Mouse (Mus musculus) spleen, adult 12 weeks (tissue): ENCODE measurements around the gene Ccdc18.
A peak's percentile ranks its signal among the peaks of the same experiment; 100 is the strongest.
"Not testable (repeated sequence)": the region's sequence is repeated elsewhere in the genome, so short reads cannot be mapped to it uniquely, and the experiment has no call there.

ENCODE experiments used
- DNase-seq: peaks from one replicate; pipeline ENCODE4 v3.0.0; 2022; ENCODE audit warnings: low spot score

The Ccdc18 gene

DNA sequence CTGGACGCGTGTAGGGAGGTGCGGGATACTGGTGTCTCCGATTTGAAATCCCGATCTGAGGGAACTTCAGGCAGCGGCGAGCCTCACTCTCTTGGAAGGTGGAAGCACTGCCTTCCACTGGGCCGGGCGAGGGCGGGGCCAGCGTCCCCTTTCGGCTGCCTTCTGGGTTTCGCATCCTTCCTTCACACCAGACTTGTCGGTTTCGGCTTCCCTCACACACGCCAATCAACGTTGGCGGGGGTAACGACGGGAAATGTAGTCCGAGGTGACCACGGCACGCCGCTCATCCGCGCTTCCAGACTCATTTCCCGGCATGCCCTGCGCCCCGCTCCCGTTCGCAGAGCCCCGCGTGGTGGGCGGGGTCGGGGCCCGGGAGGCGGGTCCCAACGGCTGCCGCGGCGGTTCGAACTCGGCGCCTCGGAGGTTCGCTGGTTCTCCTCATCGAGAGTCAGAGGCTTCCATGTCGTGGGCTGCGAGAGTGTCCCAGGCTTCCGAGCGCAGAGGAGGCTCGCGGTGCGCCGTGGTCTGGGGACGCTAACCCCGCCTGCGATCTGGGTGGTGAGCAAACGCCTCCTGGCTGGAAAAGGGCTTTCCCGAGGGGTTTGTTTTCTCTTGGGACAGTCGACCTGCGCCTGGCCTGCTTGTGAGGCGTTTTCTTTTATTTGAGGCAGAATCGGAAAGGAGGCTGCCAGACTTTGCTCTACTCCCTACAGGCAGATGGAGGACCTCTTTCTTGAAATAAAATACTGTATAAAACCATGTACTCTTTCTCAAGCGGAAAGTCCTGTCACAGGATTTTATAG lies at the start of gene Ccdc18, which contains the start of gene Tmed5:
Gene Ccdc18, plus strand, starts transcription at position 435 of the 803 bp plus-strand sequence.
Gene Tmed5, minus strand, starts transcription at position 180 of the 803 bp plus-strand sequence.
- peak; percentile 98 for DNase-seq

DNA sequence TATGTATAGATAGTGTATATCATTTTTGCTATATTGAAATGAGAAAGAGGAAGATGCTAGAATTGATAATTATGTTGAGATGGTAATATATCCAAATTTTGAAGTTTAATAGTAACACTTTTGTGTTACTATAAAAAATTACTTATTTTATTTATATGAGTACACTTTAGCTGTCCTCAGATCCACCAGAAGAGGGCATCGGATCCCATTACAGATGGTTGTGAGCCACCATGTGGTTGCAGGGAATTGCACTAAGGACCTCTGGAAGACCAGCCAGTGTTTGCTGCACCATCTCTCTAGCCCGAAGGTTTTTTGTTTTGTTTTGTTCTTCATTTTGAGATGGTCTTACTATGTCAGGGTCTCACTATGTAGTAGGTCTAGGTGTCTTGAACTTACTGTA lies 47.2 kb upstream of the Ccdc18 start:
- DNase-seq = no peak

DNA sequence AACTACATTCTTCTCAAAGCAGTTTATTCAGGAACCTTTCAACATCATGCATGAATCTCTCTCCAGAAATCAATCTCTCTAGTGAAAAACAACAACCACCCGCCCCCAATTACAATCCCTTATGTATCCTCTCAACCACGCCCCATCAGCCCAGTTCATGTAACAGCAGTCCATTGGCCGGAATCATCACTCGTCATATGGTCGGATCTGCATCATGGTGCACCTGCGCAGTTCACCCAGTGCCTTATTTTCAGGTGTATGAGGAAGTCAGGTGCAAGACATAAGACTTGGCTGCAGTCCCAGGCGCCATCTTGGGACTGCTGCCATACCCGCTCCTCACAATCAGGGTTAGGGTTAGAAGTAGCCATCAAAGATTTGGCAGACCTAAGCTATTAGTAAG lies 39.9 kb upstream of the Ccdc18 start:
- DNase-seq = not testable (repeated sequence)

DNA sequence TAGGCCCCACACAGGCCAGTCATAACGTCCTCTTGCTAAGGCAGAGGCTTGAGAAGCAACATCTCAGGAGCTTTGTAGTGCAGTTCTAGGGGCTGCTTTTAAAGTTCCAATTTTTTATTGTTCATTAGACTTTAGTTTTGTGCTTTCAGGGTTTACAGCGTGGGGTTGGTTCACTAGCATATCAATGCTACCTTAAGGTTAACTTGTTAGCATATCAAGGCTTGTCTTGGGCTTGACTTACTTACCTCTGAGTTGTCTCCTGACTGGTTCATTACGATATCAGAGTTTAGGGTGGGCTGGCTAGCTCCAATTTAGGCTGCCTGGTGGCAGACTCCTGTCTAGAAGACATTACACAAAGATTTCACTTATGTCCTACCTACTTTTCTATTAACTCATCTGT lies 35.0 kb upstream of the Ccdc18 start:
- DNase-seq = no peak

DNA sequence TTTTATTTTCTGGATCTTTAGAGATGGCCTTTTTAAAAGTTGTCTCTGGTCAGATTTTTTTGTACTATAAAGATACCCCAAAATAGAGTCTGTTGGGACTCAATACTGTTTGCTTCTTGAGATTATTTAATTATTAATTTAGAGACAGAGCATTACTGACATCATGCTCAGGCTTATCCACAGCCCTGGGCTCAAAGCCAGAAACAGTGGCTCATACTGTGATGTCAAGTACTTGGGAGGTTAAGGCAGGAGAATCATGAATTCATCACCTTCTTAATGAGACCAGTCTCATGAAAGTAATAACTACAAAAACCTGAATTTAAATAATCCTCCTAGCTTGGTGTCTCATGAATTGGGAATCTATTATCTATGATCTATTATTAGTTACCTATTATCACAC lies 32.5 kb upstream of the Ccdc18 start:
- DNase-seq = no peak

DNA sequence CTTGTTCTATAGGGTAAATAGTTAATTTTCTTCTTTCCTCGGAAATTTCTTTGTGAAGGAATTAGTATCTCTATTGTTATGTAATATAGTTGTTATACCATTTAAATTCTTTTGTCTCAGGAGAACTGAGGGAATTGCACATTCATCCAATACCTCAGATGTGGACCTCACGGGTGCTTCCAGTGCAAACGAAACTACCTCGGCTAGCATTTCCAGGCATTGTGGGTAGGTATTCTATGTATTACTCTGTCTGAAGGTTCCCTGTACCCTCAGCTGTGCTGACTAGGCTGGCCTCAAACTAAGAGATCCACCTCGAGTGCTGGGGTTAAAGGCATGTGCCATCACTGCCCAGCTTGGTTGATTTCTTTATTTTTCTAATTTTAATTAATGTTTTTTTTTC lies 28.4 kb upstream of the Ccdc18 start:
- no peak for DNase-seq

DNA sequence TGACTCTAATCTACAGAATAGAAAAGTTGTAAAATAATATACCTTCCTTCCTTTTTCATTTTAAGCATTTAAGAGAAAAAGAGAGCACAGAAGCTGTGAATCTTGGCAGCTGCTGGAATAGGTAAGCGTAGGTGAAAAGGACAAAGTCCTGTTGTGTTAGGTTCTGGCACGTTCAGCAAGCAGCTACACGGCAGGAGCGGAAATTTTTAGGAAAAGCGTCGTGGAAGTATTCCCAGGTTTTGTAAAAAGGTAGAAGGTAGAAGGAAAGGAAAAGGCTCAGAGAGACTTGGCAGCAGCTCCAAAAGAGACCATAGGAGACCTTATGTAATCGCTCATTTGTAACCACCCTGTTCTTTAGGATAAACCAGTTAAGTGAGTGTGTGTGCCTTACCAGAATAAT lies 23.3 kb upstream of the Ccdc18 start:
- DNase-seq = no peak

DNA sequence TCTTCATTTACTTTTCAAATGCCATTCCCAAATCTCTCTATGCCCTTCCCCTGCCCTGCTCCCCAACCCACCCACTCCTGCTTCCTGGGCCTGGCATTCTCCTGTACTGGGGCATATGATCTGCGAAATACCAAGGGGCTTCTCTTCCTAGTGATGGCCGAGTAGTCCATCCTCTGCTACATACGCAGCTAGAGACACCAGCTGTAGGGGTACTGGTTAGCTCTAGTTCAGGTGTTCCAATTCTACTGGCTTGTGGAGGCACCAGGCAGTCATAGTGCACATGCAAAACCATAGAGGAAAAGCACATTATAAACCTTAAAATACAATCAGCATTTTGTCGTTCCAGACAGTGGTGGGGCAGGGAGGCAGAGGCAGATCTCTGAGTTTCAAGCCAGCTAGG lies 15.0 kb upstream of the Ccdc18 start:
- no peak for DNase-seq

DNA sequence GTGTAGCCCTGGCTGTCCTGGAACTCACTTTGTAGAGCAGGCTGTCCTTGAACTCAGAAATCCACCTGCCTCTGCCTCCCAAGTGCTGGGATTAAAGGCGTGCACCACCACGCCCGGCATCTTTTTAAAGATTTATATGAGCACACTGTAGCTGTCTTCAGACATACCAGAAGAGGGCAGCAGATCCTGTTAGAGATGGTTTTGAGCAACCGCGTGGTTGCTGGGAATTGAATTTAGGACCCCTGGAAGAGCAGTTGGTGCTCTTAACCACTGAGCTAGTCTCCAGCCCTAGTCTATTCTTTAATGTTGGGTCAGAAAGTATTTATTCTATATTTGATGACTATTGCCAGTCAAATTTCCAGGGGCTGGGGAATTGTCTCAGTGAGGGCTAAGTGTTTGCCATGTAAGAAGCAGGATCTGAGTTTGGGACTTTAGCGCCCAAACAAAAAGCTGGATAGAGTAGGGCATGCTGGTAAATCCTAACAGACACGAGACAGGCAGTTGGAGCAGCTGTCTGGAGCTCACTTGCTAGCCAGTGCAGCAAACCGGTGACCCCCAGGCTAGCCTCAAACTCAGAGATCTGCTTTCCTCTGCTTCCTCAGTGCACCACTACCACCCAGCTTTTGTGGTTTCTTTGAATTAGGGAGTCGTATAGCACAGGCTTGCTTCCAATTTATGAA lies 12.3 kb upstream of the Ccdc18 start:
- no peak for DNase-seq

DNA sequence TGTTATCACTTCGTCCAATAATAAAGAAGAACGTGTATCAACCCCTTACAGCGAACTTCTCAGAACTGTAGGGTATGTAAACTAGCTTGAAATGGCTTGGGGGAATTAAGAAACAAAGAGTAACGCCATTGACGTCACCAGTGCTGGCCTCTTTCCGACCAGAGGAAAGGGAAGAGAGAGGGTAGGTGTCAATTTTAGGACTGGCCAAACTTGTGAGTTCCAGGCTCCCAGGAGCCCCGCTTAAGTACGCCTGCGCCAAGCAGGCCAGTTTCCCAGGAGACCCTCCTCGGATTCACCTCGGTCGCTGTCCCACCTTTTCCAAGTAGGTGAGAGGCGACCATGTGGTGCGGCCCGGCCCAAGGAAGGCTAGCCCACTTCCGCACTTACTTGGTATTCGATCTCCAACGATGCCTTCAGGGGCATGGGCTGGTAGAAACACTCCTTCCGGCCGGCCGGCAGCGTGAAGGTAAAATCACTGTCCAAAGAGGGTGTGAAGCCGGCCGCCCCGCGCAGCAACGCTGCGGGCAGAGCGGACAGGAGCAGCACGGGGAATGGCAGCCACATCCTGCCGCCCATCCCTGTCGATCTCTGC lies 730 bp upstream of the Ccdc18 start:
- DNase-seq = no peak

DNA sequence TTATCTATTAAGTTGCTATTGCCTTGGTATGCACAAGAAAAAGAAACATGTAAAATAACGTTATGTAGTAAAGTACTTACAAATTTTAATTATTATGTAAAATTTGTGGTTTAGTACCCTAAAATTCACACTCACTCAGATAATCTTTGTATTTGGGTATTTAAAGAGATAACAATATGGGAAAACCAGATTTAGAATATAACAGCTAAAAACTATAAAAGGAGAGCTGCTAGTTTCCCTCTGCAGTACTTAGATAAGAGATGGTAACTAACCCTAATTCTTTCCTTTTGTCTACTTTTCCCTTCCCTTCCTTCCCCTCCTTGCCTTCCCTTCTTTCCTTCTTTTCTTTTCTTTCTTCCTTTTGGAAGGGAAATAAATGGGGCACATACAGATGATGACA lies 19.9 kb downstream of the Ccdc18 start:
- no peak for DNase-seq

DNA sequence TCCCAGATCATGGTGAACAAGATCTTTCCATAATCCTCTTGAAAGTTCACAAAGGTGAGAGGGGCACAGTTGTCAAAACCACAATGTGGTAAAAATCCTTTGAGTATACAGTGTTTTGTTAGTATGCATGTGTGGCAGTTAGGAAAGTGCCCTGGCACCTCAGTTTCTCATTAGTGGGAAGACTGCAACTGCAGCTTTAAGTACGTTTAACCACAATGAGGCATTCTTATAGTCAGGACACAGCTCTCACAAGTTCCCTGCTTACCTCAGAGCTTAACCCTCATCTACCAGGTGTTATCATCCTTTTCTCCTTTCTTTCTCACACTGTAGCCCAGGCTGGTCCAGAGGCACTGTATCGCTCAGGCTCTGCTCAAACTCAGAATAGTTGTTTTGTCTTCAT lies 28.1 kb downstream of the Ccdc18 start:
- no peak for DNase-seq

DNA sequence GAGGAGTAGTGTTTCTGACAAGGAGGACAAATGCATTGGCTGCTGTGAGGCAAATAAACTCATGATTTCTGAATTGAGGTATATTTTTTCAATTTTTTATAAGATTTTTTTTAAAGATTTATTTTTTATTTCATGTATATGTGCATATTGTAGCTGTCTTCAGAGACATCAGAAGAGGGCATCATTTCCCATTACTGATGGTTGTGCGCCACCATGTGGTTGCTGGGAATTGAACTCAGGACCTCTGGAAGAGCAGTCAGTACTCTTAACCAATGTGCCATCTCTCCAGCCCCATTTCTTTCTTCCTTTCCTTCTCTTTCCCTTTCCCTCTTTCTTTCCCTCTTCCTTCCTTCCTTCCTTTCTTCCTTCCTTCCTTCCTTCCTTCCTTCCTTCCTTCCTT lies 31.0 kb downstream of the Ccdc18 start:
- DNase-seq = peak; percentile 22

DNA sequence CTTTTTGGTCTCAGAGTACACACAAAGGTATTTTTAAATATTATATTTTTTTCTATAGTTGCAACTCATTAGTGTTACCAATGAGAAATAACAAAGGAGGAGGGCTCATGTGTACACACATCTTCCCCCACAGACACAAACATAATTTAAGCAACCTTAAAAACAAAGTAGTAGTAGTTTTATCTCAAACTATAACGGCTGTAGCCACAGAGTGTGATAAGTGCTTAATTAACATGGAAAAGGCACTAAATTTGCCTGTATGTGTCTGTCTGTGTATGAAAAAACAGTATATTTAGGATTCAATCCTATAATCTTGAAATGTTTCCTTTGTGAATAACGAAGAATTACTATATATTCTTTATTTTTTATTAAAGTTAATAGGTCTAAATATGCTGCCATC lies 51.4 kb downstream of the Ccdc18 start:
- DNase-seq = no peak

DNA sequence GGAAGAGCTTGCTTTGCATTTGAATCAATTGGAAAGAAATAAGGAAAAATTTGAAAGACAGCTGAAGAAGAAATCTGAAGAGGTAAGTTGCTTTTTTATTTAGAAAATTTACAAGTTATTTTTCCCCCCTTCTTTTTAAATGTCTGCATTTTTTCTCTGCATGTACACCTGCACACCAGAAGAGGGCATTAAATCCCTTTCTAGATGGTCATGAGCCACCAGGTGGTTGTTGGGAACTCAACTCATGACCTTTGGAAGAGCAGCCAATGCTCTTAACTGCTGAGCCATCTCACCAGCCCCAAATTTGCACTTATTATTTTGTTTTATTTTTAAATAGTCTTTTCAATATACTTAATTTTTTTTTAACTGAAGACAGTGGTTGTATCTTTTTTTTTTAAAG lies 56.3 kb downstream of the Ccdc18 start:
- DNase-seq = no peak

DNA sequence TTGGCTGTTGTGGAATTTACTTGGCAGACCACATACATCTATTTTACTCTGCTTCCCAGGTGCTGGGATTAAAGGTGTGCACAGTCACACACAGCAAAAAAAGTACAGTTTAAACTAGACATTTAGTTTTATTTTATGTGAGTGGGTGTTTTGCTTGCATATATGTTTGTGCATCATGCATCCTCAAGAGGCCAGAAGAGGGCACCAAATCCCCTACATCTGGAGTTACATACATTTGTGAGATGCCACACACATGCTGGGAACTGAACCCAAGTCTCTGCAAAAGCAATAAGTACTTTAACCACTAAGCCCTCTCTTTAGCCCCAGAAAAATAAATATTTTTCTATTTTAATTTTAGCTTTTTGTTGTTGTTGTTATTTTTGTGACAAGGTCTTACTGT lies 73.3 kb downstream of the Ccdc18 start:
- DNase-seq = no peak

DNA sequence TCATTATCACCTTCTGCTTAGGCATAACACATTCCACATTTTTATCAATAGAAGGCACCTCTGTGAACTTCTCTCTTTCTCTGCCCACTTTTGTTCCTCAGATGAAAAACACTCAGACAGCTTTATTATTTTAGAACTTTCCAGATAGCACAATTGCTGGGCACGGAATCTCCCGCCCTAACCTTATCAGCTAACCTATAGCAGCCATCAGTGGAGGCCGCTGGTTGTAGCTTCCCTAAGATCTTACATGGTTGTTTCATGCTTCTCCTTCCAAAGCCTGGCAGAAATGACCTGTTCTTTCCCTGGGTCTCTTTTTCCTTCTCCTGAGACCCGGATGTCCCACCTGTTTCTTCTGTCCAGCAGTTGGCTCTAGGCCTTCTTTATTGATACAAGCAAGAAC lies 78.8 kb downstream of the Ccdc18 start:
- no peak for DNase-seq

DNA sequence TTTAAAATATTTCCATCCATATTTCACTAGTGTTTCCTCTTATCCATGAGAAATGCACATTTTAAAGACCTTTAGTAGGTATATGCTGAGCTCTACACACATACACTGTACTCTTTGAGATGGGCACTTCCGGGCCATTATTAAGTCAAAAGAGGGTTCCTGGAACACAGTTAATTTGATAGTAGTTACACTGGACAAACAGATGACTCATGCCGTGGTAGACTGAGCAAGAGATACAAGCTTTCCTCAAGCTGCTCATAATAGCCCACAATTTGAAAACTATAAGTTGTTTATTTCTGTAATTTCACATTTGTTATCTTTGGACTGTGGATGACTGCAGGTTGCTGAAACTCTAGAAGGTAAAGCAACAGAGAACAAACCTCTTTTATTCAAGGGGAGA lies 82.3 kb downstream of the Ccdc18 start:
- DNase-seq = no peak

DNA sequence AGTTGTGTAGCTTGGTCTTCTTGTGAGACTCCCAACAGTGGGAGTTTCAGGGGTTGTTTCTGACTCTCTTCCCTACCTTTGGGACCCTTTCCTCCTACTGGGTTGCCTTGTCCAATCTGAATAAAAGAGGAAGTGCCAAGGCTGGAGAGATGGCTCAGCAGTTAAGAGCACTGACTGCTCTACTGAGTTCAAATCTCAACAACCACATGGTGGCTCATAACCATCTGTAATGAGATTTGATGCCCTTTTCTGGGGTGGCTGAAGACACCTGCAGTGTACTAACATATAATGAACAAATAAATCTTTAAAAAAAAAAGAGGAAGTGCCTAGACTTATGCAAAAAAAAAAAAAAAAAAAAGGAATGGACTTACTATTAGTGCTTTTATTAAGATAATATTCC lies 91.4 kb downstream of the Ccdc18 start:
- no peak for DNase-seq

DNA sequence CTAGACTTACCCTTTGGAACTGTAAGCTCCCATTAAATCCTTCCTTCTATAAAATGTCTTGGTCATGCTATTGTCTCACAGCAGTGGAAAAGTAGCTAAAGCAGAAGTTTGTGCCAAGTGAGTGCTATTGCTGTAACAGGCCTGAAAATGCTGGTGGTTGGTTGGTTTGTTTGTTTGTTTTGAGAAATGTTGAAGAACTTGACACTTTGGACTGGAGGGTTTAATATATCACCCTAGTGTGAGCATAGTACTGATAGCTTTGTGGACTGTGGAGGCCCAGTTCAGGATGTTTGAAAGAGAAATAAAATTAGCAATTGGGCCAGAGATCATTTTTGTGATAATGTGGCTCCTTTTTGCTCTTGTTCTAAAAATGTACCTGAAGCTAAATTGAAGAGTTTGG lies 93.5 kb downstream of the Ccdc18 start:
- DNase-seq = no peak

DNA sequence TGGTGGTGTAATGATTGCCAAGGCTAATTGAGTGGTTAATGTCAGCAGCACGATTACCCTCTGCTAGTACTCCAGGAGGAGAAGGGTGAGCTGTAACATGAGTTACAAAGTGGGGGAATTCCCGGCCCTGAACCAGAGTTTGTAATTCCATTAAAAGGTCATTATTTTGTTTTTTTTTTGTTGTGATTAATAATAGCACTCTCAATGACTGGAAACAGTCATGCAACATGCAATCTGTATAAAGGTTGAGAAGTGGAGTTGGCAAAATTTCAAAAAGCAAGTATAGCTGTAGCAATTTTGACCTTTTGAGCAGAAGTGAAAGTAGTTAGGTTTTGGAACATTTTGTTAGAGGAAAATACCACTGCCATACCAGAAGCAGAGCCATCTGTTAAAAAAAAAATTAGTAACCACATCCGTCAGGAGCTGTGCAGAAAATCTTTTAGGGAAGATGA lies 113.7 kb downstream of the Ccdc18 start:
- no peak for DNase-seq

DNA sequence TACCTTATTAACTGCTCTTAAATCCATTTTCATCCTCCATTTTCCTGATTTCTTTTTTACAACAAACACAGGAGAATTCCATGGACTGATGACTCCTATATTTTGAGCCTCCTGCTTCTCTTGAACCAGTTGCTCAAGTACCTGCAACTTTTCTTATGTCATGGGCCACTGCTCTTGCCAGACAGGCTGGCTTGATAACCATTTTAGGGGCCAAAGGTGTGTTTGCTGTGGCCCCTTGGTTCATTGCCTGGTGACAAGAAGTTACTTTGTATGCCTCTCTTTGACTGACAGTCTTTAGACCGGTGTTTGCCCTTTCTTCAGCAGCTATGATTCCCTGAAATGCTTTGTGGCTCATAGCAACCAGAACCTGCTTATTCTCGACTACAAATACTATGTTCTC lies 117.4 kb downstream of the Ccdc18 start:
- no peak for DNase-seq

DNA sequence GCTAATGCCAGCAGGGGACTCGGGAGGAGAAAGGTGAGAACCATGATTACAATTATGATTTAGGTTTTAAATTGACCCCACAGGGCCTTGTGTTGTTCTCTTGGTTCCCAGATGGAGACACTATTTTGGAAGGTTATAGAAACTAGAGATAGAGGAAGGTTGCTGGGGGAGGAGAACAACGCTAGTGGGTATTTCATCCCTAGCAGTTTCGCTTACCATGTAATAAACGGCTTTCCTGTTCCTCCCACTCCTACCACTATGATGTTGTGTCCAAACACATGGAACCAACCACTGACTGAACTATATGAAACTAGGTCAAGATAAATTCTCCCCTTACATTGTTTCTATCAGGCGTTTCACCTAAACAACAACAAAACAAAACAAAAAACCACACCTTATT lies 122.6 kb downstream of the Ccdc18 start:
- no peak for DNase-seq
